Mouse (Mus musculus) adrenal gland, postnatal 10 days (tissue): Measurements from ENCODE around the gene Ap5z1. TPM values are rescaled to one million over a fixed set of nuclear protein-coding genes. Genes with fewer than 3 reads are reported as not detected.

Experiments
- DNase-seq: peaks from one replicate; pipeline ENCODE4 v3.0.0; 2021; ENCODE audit warnings: mixed read lengths
- total RNA-seq, 2 experiments: library from RNA; stranded (reverse); gene quantifications; 2 replicates each; pipeline ENCODE4 v1.2.3; 2021

Ap5z1 gene
- total RNA-seq, 2 experiments from 2014 or later = 14.0 to 18.9 TPM

DNA sequence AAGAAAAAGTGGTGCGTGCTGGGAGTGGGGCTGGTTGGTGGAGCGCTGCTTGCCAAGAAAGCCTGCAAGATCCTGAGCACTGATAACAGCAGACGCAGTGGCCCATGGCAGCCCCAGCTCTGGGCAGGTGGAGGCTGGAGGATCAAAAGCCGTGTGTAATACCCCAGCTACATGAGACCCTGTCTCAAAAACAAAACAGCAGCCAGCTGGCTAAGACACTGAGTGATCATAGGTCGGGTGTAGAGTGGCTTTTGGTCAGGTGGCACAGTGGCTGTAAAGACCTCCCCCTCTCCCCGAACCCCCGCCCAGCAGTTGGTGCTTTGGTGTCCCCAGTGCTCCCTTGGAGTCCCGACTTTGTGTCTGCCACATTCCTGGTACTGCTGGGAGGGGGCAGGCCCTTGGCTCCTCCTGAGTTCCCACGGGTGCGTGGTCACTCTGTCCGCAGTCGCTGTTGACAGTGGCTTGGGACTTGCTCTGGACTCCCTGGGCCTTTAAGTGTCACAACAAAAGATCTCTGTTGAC, 23.8 kb upstream of the Ap5z1 start:
- DNase-seq = no peak

DNA sequence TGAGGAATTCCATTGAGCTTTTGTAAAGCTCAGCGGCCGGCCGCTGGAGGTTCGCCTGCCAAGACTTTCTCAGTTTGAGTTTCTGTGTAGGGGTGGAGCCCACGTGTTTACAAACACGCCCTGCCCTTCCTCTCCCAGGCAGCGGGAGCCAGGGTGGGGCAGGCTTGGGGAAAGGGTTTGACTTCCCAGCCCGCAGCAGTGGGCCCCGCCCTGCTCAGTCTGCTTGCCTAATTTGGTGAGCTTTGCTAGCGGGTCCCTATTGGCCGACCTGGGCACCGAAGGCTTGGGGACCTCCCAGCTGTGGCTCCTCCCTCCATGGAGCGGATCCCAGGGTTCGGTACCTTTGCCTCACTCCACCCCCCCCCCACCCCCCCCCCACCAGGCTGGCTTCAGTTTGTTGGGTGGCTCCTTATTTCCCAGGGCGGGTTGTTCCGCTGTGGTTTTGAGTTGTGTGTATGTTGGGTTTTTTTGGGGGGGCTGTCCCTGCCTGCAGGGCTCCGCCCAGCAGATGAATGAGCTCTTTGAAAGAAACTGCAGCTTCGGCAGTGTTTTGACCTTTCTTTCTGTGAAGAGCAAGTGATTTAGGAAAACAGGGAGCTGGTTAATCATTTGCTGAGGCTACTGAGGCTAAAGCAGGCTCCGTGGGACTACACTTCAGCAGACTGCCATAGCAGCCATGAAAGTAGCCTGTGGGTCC, 23.1 kb upstream of the Ap5z1 start:
- DNase-seq = peak; percentile 95

DNA sequence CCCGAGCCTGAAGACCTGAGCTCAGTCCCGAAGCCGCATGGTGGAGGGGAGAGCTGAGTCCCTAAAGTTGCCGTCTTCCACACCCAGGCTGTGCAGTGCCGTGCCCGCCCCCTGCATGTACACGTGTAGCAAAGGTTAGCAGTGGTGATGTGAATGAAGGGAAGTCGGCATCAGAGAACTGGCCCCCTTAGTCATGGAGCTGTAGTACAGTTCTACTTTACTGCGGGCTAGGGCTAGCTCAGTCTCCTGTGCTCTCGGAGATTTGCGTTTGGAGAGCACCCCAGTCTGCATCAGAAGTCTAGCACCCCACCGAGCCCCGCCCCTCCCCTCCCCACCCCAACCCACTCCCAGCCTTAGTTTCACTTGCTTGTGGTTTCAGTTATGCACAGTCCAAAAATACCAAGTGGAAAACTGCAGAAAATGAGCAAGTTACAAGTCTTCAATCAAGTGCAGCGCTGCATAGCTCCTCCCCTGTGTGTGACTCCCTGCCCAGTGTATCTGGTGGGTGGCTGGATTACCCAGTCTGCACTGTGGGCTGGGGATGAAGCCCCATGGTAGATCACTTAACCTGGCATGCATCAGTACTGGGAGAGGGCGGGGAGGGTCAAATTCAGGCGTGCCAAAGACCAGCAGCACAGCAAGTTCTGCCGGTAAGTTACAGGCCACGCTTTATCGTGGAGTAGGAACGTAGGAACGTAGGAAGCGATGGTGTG, 22.3 kb upstream of the Ap5z1 start:
- no peak for DNase-seq

DNA sequence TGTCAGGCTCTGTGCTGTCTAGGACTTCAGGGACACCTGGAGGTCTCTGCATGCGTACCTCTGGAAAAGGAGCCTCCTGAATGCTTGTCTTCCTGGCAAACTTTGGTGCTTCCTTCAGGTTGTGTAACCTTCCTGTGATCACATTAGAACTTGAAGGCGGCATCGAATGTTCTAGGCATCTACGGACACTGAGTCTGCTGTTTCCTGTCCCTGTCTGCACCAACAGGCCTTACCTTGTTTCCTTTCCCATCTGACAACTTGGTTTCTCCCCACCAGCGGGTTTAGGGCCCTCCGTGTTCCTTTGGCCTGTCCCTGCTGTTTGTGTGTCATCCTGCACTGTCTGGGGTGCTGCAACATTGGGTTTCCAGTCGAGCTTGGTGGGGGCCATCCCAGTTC, 21.7 kb upstream of the Ap5z1 start:
- no peak for DNase-seq

DNA sequence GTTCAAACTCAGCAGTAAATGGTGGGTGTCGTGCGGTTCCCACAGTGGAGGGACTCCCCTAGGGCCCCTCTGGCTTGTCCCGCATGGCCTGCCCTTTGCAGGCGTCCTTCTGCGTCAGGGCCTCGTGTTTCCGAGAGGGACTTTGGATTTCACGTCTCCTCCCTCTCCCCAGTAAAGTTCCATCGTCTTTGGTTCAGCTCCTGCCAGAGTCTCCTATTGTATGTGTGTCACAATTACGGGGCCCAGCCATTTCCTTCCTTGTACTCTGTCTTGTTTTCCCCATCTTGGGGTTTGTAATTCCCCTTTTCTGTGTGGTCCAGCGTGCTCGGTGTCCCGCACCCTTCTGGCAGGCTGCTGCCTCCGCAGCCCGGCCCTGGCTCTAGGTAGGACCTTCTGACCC, 20.2 kb upstream of the Ap5z1 start:
- DNase-seq = no peak

DNA sequence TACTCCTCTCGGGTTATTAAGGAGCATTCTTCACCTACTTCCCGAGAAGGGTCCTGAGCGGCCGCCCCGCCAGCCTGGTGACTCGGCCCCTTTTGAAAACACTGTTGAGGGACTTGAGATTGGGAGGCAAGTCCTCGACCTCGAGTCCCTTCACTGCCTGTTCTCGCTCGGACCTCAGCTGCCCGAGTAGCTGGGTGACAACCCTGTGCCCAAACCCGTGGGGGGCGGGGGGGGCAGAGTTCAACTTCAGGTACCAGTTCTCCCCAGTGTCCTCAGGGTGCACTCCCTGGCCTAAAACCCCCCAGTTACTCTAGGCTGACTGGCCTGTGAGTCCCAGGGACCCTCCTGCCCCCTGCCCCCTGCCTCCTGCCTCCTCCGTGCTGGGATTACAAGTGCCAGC, 19.8 kb upstream of the Ap5z1 start:
- DNase-seq = no peak

DNA sequence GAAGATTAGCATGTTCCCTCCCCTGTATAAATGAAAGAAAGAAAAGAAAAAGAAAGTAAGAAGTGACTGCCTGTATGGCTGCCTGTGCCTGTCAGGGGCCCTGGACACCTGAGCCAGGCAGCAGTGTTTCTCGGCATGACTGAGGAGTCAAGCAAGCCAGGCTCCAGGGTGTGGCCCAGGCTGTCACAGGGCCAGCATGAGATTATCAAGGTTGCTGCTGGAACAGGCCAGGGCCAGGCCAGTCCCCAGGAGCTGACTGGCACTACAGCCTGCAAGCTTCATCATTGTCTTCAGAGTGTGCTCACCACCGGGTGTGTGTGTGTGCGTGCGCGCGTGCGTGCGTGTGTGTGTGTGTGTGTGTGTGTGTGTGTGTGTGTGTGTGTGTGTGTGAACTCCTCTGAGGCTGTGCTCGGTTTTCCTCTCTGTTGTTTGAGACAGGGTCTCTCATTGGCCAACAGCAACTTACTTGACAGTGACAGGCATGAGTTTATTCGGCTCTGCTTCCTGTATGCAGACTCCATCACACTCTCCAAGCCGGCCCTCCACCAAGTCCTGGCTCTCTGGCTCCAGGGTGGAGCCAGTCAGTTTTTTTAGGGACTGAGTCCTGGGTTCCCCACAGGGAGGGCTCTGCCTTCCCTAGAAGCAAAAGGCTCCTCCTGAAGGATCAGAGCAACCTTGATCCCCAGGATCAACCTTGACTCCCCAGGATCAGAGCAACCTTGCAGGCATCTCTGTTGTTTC, 18.8 kb upstream of the Ap5z1 start:
- peak; percentile 75 for DNase-seq

DNA sequence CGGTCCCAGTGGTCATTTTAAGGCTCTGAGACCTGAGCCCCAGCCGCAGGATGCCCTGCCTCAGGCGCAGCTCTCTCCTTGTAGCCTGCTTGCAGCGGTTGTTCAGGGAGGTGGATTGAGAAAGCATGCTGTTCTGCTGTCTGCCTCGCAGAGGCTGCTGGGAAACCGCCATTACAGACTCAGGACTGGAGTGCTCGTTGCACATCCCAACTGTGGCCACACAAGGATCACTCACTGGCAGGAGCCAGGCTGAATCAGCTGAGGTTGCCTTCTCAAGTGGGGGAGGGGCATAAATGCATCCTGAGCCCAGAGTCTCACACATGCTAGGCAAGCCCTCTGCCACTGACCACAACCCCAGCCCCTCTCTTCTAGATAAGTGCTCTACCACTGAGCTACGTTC, 18.0 kb upstream of the Ap5z1 start:
- peak; percentile 33 for DNase-seq

DNA sequence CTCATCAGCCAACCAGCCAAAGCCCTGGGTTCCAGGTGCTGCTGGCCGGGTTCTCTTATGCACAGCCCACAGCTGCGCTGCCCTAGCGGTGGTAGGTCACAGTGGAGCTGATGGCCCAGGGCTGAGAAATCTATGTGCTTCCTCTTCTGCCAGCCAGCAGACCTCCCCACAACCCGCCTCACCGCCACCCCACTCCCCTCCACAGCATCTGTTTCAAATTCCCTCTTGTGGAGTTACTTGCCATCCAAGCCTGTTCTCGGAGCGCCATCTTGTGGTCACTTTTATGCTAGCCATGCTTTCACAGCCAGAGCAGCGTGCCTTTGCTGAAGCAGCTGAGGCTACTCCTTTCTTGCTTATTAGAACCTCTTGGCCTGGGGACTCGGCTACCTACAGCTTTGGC, 15.7 kb upstream of the Ap5z1 start:
- DNase-seq = peak; percentile 92

DNA sequence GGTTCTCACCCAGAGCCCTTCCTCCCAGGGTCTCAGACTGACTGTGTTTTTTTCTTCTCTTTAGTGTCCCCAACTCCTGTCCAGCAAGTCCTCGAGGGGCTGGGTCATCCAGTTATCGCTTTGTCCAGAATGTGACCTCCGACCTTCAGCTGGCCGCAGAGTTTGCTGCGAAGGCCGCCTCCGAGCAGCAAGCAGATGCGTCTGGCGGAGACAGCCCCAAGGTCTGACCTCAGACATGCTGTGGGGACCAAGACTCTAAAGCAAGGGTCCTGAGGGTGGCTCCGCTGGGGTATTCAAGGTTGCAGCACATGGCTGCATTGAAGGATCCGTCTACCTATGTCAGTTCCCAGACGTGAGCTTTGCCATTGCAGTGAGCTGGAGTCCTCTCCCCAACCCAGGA, 15.1 kb upstream of the Ap5z1 start:
- DNase-seq = no peak

DNA sequence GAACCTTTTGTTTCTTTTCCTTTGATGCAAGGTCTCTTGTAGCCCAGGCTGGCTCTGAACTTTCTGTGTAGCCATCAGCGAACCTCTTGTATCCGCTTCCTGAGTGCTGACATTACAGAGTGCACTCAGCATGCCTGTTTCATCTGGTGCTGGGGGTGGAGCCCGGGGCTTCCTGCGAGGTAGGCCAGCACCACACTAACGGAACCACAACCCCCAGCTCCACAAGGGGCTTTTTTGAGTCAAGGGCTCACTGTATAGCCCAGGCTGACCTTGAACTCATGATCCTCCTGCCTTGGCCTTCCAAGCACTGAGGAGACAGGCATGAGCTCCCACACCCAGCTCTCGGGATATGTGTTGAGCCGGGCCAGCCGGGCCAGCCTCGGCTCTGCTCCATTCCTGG, 12.9 kb upstream of the Ap5z1 start:
- no peak for DNase-seq

DNA sequence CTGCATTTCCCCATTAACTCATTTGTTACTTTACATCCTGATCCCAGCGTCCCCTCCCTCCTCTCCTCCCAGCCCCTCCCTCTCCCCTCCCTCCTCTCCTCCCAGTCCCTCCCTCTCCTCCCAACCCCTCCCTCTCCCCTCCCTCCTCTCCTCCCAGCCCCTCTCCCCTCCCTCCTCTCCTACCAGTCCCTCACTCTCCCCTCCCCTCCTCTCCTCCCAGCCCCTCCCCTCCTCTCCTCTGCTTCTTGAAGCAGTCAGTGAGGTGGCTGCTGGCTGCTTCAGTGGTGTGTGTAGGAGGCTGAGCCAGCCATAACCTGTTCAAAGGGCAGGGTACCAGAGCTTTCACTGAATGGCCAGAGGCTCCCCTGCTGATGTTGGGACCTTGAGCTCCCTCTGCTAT, 12.0 kb upstream of the Ap5z1 start:
- no peak for DNase-seq

DNA sequence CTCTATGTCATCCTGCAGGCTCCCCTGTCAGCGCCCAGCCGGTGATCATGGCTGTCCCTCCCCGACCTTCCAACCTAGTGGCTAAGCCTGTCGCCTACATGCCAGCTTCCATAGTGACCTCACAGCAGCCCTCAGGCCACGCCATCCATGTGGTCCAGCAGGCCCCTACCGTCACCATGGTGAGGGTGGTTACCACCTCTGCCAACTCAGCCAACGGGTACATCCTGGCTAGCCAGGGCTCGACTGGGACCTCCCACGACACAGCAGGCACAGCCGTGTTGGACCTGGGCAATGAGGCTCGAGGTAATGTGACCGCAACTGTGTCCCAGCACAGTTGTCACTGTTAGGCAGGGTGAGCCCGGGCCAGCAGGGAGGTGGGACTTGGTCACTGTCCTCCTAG, 10.0 kb upstream of the Ap5z1 start:
- DNase-seq = no peak

DNA sequence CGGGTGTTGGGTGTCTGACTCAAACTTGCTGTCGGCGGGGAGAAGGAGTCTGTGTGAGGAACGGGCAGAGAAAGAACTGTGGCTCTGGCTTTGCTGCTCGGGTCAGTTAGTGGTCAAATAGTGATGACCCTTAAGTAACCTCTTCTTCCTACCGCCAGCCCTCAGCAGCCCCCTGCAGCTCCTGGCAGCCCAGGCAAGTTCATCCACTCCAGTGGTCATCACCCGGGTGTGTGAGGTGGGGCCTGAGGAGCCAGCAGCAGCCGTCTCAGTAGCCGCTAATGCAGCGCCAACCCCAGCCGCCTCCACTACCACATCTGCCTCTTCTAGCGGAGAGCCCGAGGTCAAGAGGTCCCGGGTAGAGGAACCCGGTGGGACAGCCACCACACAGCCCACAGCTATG, 7.4 kb upstream of the Ap5z1 start:
- no peak for DNase-seq

DNA sequence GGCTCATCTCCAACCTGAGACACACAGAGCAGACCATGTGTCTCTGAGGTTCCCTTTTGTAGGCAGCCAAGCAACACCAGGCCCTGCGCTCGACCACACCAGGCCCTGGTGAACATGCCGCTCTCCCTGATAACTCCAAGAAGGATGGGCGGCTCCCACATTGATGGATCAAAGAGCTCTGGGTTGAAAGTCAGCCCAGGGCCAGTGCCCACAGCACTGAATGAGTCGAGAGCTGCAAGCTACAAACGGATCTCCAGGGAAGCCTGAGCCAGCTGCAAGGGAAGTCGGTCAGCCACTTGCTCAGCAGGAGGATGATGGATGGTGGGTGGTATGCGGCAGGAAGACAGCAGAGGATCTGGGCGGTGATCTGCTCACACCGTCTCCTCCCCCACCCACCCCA, 6.4 kb upstream of the Ap5z1 start:
- no peak for DNase-seq

DNA sequence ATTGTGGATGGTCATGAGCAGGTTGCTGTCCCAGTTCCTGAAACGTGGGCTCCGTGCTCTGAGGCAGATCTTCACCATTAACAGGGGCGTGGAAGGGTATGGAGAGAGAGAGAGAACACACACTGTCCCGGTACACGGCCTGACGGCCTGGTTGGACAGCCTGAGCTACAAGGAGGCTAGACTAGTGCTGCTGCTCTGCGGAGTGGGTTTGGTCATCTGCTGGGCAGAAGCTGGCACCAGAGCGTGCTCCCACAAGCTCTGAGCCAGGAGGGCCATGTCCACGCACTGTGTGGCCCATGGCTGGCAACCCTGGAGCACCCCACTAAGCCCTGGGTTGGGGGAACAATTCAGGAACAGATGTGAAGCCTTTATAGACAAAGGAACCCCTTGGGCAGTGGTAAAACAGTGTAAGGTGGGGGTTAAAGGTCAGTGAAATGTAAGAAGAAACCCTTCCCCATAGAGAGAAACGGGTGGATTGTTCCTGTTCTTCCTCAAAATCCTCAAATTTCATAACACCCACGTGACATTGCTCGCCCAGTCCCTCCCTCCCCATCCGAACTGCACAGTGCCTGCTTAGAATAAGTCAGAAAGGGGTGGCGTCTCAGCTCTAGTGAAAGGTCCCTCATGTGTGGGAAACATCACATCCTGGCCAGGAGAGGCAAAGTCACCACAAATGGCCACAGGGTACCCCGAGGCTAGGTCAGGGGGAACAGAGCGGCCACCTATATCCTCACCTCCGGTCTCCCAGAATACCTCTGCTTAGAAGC, 4.8 kb upstream of the Ap5z1 start:
- DNase-seq = no peak

DNA sequence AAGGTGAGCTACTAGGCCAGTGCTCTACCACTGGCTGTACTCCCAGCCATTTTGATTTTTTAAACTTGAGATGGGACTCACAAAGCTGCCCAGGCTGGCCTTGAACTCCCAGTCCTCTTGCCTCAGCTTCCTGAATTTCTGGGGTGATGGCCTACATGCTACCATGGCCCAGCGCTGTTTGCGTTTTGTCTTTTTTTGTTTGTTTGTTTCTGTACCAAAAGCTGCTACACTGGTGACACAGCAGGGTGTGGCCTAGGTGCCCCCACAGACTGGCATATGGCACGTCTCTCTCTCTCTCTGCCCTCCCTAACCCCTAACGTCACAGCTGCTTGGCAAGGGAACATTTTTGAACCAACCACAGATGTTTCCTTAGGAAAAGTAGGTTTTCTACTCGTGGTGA, 3.9 kb upstream of the Ap5z1 start:
- DNase-seq = no peak

DNA sequence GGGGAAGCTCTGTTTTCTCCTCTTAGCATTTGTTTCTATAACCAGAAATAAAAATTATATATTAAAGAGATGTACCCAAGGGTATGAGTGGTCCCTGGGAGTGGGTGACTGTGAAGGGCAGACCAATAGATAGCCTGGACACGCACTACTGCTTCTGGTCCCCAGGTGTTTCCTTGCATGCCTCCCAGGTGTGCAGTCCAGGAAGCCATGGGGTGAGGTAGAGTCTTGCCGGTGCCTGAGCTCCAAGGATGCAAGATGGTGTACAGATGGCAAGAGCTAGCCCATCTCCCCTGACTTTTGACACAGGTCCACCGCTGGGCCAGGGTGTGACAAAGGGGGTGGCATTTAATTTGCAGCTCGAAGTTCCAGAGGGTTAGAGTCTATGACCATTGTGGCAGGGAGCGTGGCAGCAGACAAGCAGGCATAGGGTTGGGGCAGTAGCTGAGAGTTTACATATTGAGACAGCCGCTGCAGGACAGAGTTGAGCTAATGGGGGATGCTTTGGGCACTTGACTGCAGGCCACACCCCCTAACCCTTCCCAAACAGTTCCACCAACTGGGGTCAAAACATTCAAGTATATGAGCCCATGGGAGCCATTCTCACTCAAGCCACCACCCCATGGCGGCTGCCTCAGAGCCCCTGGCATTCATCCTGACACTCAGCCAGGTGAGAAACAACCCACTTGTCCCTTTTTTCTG, 1.7 kb upstream of the Ap5z1 start:
- no peak for DNase-seq

DNA sequence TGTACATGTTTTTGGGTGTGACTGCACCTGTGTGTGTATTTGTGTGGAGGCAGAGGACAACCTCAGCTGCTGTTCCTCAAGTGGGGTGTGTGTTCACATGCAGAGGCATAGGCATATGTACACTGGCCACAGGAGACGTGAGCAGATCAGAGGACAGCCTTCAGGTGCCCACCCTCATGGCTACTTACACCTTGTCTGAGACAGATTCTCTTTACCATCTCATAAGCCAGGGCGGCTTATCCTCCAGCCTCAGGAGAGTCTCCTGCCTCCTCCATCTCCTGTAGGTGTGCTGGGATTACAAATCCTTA, 1.1 kb upstream of the Ap5z1 start:
- DNase-seq = no peak

DNA sequence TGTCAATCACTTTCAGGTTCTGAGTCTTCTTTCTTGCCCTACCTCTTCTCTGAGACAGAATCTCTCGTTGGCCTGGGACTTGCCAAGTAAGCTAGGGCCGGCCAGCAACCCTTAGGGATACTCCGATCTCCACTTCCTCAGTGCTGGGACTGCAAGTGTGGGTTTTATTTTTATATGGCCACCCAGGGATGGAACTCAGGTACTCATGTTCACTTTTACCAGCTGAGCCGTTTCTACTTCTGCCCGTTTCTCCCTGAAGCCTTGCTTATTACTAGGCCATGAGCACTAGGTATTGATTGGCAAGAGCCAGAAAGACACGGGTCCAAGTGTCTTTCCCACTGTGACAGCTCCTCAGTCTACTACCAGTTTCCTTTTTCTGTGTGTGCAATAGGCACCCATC, 733 bp upstream of the Ap5z1 start:
- no peak for DNase-seq

DNA sequence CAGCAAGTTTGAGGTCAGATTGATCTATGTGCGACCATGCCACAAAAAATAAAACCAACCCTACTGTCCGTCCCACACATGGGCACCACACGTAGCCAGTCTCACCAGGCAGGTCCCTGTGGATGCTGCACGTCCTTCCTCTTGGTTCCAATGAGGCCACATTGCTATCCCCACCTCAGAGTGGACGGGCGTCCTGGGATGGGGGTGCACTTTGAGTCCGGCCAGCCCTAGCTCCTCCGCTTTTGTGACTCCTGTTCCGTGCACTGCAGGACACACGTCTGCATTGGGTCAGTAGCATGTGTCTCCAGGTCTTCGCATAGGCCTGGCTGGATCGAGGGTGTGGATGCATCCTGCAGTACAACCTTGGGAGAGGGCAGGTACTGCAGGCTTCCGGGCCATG, 4.6 kb downstream of the Ap5z1 start:
- no peak for DNase-seq

DNA sequence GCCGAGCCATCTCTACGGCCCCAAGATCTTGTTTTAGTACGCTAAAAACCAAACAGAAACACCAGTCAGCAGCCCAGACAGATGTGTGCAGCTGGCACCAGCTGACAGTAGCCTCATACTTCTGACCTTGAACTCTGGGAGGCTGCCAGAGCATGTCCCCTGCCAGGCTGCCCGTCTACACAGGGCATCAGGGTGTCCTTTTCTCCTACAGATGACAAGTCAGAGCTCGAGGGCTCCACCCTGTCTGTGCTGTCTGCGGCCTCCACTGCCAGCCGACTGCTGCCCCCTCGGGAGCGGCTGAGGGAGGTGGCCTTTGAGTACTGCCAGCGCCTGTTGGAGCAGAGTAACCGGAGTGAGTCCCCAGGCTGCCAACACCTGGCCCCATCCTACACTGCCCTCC, 6.1 kb downstream of the Ap5z1 start:
- DNase-seq = peak; percentile 76
